Mouse (Mus musculus) heart, adult 8-10 months (tissue): ENCODE measurements around the gene Olfr668. TPM values are rescaled to one million over a fixed set of nuclear protein-coding genes. Genes with fewer than 3 reads are reported as not detected.
"Not testable (repeated sequence)": the region's sequence is repeated elsewhere in the genome, so short reads cannot be mapped to it uniquely, and the experiment has no call there.

Experiments
- DNase-seq: peaks from one replicate; pipeline ENCODE4 v3.0.0; 2022; ENCODE audit warnings: low spot score
- total RNA-seq, 4 experiments: library from RNA; stranded (reverse); gene quantifications; 2 replicates each; pipeline ENCODE4 v1.2.4; 2022

Olfr668 gene
- not detected for total RNA-seq

DNA sequence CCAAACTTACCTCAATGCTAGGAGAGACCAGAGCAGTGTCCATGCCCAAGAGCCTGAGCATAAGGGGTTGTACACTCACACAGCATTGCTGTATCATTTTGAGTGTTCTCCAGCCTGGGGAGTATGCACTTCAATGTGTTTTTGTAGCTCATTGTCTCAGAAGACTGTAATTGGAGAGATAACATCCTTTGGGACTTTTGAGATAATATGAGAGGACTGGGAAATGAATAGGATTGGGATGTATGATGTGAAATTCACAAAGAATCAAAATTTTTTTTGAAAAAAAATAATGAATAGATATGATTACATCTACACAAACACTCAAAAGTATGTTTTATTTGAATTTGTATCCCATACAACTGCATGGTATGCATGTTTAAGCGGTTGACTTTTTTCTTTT is at the start of gene Olfr668:
TSS of gene Olfr668 (minus strand) at position 101 of the 400 bp plus-strand sequence.
- DNase-seq, result no peak

- not testable (repeated sequence) for DNase-seq
These were observed 44.6 kb upstream of the Olfr668 start for GRCm38 (mm10) chr7:104972507-104972906.

DNA sequence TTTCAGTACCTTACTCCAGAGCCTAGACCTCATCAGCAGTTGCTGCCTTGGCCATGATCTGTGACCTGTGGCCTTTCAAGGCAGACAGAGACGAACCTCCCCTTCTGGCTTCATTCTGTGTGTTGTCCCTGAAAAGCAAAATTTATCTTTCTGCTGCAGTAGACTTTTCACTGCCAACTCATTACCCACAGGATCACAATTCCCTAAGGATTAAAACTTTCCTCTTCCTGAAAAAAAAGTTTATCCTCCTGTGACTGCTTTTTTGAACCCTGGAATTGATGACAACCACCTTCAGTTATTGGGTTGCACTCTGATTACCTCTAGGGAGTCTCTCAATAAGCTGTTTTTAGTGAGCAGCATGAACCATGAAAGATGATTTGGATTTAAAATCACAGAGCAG is 34.7 kb upstream of the Olfr668 start, which contains the start of gene Olfr670:
TSS of gene Olfr670 (minus strand) at position 101 of the 400 bp plus-strand sequence.
- DNase-seq, result no peak

GRCm38 (mm10) chr7:104950234-104950633 is 22.4 kb upstream of the Olfr668 start:
- not testable (repeated sequence) for DNase-seq

DNA sequence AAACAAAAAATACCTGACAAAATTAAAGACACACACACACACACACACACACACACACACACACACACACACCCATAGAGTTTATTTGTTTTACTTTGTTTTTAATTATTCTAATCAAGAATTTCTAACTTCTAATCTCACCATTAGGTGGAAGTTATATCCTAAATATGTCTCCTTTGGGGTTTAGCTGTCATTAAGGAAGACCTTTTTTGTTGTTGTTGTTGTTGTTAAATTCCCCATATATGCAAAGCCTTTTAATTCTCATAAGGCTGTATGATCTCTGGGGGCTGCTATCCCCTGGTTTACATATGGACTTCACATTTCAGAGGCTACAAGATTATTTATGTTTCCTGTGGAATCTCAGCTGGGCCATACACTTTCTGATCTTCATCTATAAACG is 6.1 kb upstream of the Olfr668 start, which contains the start of gene Olfr669:
TSS of gene Olfr669 (plus strand) at position 301 of the 400 bp plus-strand sequence.
- DNase-seq, result no peak

GRCm38 (mm10) chr7:104921382-104921781 is 6.5 kb downstream of the Olfr668 start, which contains the start of gene Olfr667:
Gene Olfr667, minus strand, starts transcription at chr7:104921482.
- no peak for DNase-seq

GRCm38 (mm10) chr7:104895852-104896251 is 32.0 kb downstream of the Olfr668 start, which contains the start of gene Olfr666:
Gene Olfr666, minus strand, starts transcription at chr7:104895952.
- no peak for DNase-seq

GRCm38 (mm10) chr7:104877731-104878130 is 50.1 kb downstream of the Olfr668 start, which contains the start of gene Olfr665:
Gene Olfr665, plus strand, starts transcription at chr7:104878031.
- no peak for DNase-seq

Other genes with a start within 250 kb of the Olfr668 start
- gene Olfr661, start 241.6 kb downstream of the Olfr668 start, total RNA-seq, result not detected
- gene Usp17le, start 150.6 kb downstream of the Olfr668 start, total RNA-seq, result not detected
- not detected for gene Usp17lb, start 85.5 kb downstream of the Olfr668 start, total RNA-seq
- not detected for gene Usp17la, start 71.0 kb downstream of the Olfr668 start, total RNA-seq
- not detected for gene Olfr665, start 50.0 kb downstream of the Olfr668 start, total RNA-seq
- gene Olfr666, start 32.1 kb downstream of the Olfr668 start, total RNA-seq, result not detected
- gene Olfr667, start 6.6 kb downstream of the Olfr668 start, total RNA-seq, result not detected
- gene Olfr669, start 6.2 kb upstream of the Olfr668 start, total RNA-seq, result not detected
- not detected for gene Olfr670, start 34.6 kb upstream of the Olfr668 start, total RNA-seq
- not detected for gene Olfr671, start 51.1 kb upstream of the Olfr668 start, total RNA-seq
- not detected for gene Olfr672, start 74.0 kb upstream of the Olfr668 start, total RNA-seq
- not detected for gene Olfr675, start 100.4 kb upstream of the Olfr668 start, total RNA-seq
- gene Olfr676, start 104.6 kb upstream of the Olfr668 start, total RNA-seq, result not detected
- not detected for gene Olfr677, start 123.3 kb upstream of the Olfr668 start, total RNA-seq
- gene Olfr678, start 136.4 kb upstream of the Olfr668 start, total RNA-seq, result not detected
- not detected for gene Olfr679, start 153.1 kb upstream of the Olfr668 start, total RNA-seq
- not detected for gene Olfr680-ps1, start 164.8 kb upstream of the Olfr668 start, total RNA-seq
- not detected for gene Olfr681, start 188.8 kb upstream of the Olfr668 start, total RNA-seq
- gene Olfr683, start 219.0 kb upstream of the Olfr668 start, total RNA-seq, result not detected
- not detected for gene Olfr684, start 235.6 kb upstream of the Olfr668 start, total RNA-seq